Mouse (Mus musculus): Measurements from ENCODE around the gene Tmem41b.
A peak's percentile ranks its signal among the peaks of the same experiment; 100 is the strongest.
"Not testable (repeated sequence)": the region's sequence is repeated elsewhere in the genome, so short reads cannot be mapped to it uniquely, and the experiment has no call there.

The Tmem41b gene

GRCm38 (mm10) chr7:109986775-109987174 is at the start of gene Tmem41b:
Gene Tmem41b, minus strand, starts transcription at chr7:109986929.
- DNase-seq (ENCODE audit: low spot score in 2 of 2), result not testable (repeated sequence)

DNA sequence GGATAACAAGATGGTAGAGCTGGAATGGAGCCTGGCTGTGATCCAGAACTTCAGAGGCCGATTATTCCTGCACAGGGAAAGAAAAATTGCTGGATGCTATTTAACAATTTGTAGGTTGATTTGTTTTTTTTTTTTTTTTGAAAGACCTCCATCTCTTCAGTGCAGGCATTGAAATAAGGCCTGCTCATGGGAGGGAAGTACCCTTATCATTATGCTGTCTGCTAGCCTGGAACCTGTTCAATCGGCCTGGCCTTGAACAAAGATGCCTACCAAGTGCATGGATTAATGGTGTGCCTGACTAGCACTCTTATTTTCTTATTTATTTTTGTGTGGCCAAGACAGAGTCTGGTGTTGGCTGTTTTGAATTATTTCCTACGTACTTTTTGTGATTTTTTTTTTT is 43.6 kb upstream of the Tmem41b start:
- DNase-seq (ENCODE audit: low spot score in 2 of 2), result no peak

DNA sequence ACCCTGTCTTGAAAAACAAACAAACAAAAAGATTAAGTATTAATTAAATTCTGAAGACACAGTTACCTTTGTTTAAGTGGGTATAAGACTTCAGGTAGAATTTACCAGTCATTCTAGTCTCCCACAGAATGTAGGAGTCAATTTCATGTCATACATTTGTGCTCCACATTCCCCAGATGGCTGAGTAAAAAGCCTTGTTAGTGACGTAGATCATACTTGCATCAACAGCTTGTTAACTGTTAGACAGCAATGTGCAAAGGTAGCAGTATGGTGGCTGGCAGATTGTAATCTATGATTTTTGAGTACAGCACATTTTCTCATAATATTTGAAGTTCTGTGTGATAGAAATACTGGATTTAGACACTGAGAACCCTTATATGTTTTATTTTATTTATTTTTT is 42.1 kb upstream of the Tmem41b start:
- DNase-seq (ENCODE audit: low spot score in 2 of 2), result no peak

GRCm38 (mm10) chr7:110026594-110026993 is 39.9 kb upstream of the Tmem41b start:
- no peak for DNase-seq (ENCODE audit: low spot score in 2 of 2)

DNA sequence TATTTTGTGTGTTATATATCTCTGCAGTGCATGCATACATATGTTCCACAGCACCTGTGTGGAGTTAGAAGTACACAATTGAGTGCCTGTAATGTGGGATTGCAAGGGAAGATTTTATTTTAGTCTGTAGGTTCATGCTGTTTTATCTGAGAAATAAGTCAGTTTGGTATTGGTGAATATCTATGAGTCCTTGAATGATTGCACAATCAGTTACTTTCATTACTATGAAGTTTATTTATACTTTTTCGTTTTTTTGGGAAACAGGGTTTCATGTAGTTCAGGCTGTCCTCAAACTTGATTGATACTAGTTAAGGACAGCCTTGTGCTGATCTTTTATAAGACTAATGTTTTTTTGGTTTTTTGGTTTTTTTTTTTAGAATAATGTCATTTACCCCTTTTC is 36.8 kb upstream of the Tmem41b start:
- DNase-seq (ENCODE audit: low spot score in 2 of 2), result no peak

GRCm38 (mm10) chr7:110018631-110019482 is 32.1 kb upstream of the Tmem41b start:
- DNase-seq (ENCODE audit: low spot score in 2 of 2), result peak; percentile 50 to 79

DNA sequence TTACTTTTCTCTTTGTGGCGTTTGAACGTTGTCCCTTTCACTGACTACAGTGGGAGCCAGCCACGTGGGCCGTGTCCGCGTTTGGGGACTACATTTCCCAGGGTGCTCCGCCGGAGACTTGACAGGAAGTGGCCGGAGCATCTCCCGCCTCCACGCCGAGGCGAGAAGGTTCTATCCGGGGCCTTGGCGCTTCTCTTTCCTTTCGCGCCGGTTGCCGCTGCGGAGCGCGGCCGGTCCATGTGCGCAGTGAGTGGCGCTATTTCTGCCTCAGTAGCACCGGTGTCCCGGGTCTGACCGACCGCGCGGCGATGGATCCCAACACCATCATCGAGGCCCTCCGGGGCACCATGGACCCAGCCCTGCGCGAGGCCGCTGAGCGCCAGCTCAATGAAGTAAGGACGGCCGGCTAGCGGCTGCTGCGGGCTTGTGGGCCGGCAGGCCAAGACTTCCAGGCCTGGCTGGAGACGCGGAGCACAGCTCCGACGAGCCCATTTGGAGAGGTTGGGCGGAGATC is 31.4 kb upstream of the Tmem41b start, which contains the start of gene Ipo7:
Ipo7 (plus strand) TSS at position 158 of the 514 bp plus-strand sequence.
- DNase-seq (ENCODE audit: low spot score in 2 of 2), result peak; percentile 89 to 94

DNA sequence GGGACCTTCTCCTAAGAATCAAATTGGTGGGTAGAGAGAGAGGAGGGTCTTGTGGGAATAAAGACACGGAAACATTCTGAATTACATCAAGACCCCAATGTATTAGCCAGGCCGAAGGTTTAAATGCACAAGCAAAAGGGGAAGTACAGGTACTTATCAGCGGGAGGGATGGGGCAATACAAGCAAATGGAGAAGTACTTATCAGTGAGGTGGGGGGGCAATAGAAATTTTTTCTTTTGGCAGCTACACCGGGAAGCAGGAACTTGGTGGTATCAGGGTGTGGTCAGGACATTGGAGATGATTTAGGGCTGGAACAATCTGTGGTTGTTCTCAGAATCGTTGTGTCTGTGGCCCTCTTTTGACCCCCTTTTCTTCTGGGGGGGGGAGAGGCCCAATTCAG is 27.5 kb upstream of the Tmem41b start:
- no peak for DNase-seq (ENCODE audit: low spot score in 2 of 2)

- no peak for DNase-seq (ENCODE audit: low spot score in 2 of 2)
Measured at GRCm38 (mm10) chr7:110011417-110011816, 24.7 kb upstream of the Tmem41b start.

DNA sequence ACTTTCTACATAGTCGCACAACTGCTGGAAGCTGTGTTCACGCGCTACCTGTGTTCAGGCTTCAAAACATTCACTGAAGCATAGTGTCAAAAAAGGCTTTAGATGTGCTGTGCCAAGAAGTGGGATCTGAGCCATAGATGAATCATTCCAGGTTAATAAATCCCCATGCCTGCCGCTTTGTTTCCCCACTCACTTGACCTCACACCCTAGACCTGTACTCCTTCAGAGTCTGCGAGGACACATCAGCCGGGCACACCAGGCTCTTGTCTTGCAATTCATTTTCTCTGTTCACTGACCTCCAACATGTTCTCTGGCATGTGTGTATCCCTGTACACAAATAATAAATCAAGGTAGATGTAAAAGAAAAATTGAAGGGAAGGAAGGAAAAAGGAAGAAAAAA is 22.4 kb upstream of the Tmem41b start:
- DNase-seq (ENCODE audit: low spot score in 2 of 2), result no peak

DNA sequence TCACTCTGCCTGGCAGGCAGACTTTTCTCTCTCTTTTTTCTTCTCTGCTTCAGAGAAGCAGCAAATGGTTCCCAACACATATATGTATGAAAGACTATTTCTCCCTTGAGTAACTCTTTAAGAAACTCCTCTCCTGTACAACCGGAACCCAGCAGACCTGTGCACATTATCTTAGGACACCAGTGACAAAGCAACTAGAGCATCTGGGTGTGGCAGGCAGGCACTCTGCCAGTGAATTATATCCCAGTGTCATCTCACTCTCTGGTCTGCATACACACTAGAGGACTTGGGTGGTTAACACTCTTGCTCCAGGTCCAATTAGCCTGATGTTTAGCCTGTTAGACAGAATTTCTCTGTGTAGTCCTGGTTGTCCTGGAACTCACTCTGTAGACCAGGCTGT is 21.8 kb upstream of the Tmem41b start:
- peak in 1 of 2 experiments; percentile 23 for DNase-seq (ENCODE audit: low spot score in 2 of 2)

GRCm38 (mm10) chr7:110006471-110007195 is 19.9 kb upstream of the Tmem41b start:
- no peak for DNase-seq (ENCODE audit: low spot score in 2 of 2)

DNA sequence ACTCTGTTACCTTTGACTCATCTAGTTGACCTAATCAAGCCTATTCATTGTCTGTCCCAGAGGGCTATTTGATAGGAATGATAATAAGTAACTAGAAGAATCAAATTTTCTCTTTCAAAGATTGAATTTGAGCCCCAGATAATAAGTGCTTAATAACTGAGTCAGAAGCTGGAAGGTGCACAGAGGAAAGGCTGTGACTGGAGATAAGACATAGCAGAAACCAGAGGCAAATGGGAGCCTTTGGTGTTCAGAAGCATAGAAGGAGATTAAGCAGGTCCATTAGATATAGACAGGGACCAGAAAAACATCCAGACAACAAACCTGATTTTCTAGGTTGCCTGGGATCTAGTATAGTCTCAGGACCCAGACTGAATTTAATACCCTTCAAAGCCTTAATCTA is 19.2 kb upstream of the Tmem41b start:
- DNase-seq (ENCODE audit: low spot score in 2 of 2), result no peak

DNA sequence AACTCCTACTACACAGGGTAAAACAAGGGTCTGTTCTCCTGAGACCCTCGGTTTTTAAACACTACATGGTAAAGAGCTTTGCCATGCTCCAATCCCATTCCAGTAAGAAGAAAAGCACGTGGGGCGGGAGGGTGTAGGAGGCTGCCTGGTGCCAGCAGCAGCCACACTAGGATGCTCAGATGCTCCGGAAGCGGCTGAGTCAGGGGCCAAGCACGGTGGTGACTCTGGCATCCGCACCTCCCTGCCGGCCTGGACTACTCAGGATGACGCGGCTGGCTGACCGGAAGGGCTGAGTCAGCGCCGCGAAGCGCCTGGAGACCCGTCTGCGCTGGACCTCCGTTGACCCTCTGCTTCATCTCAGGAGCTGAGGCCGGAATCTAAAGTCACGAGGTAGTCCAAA is 16.2 kb upstream of the Tmem41b start:
- peak; percentile 15 to 67 for DNase-seq (ENCODE audit: low spot score in 2 of 2)

DNA sequence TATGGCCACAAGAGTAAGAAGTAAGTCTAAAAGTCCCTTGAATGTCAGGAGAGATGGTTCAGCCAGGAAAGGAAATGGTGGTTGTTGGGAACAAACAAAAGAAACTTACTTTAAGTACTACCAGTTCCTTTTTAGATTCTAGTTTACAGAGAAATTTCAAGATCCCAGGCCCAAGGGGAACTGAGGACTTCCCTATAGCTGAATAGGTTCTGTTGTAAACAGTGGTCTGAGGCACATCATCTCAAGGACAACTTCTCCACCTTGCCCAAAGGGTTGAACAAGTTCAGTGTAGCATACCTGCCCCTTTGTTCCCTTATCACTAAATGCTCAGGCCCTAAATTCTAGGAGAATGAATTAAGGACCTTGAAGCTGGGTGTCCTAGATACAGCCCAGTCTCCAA is 15.4 kb upstream of the Tmem41b start:
- DNase-seq (ENCODE audit: low spot score in 2 of 2), result no peak

GRCm38 (mm10) chr7:109998388-109998787 is 11.7 kb upstream of the Tmem41b start:
- DNase-seq (ENCODE audit: low spot score in 2 of 2), result no peak

DNA sequence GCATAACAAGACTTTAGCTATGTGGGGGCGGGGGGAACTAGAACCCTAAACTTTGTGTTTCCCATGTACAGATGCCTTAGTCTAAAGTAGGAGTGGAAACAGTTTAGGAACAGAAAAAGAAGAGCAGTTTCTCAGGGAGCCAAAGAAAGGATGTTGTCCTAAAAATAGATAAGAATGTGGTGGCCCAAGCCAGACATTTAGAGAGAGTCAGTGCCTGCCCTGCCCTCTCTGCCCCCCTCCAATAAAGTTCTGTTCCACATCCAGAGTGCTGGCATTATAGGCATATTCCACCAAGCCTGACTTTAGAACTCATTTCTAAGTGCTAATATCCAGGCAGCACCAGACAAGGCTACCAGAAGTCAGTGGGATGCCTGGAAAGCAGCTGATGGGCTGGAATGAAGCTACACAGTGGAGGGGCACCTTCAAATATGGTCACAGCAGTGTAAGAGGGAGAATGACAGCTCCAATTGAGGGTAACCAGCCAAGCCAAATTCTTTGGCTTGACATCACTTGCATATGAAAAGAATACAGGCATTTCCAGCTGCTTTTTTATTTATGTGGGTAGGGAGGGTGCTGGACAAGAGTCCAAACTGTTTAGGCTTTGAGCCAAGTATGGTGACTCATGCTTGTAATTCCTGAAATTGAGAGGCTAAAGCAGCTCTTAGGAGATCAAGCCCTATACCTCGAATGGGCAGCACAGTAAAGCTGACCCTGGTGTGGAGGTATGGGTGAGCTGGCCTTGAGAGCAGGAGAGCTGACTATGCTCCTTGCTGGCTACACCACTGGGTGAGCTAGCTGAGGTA is 6.6 kb upstream of the Tmem41b start:
- DNase-seq (ENCODE audit: low spot score in 2 of 2), result no peak

- no peak for DNase-seq (ENCODE audit: low spot score in 2 of 2)
Measured at GRCm38 (mm10) chr7:109991286-109991685, 4.6 kb upstream of the Tmem41b start.

DNA sequence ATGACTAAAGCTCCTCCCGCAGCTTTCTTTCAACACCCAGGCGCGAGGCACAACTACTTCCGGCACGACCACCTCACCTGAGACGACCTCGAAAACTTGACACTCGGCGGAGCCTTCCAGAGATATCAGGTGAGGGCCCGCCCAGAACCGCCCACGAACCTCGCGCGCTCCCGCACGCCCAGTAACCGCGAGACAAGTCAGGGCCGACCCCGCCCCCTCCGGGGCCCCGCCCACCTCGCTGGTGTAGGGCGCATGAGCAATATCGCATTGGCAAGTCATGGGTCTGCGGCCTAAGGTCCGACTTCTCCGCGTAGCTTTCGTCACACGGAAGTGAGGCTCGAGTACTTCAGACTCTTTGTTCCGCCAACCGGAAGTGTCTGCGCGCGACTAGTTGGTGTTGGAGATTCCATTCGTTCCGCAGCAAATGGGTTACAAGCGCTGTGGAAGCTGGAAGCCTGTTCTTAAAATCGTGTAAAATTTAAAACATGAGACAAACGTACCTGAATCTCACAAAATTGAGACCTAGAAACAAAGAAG is 528 bp downstream of the Tmem41b start:
- peak; percentile 99 to 100 for DNase-seq (ENCODE audit: low spot score in 2 of 2)

GRCm38 (mm10) chr7:109985661-109986132 is 1.0 kb downstream of the Tmem41b start:
- DNase-seq (ENCODE audit: low spot score in 2 of 2), result no peak

- not testable (repeated sequence) for DNase-seq (ENCODE audit: low spot score in 2 of 2)
Measured at GRCm38 (mm10) chr7:109984608-109985007, 2.1 kb downstream of the Tmem41b start.

Data from spleen, postnatal 4 days (tissue).